Mouse (Mus musculus): Measurements from ENCODE around the gene Pde4a.

DNA sequence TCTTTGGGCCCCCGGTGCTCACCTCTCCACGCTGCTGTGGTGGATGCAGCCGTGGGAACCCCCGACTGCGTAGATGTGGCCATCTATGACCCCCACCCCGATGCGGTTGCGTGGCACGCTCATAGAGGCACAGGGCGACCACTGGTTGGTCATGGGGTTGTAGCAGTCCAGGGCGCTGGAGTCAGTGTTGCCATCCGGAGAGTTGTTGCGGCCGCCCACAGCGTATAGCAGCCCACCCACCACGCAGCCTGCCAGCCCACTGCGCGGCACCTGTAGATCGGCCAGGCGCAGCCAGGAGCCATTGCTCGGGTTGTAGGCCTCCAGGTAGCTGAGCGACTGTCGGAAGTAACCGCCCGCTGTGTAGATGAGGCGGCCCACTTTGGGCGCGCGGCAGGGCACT is 67.9 kb downstream of the Pde4a start:
- no peak for TF ChIP-seq TAL1 (IDR thresholded peaks at IDR 0.05; ENCODE audit: low read length)
- TF ChIP-seq GATA1 (IDR thresholded peaks at IDR 0.05; ENCODE audit: low read length): no peak
